Mouse (Mus musculus): ENCODE results near the gene Rufy3.

Rufy3 gene

DNA sequence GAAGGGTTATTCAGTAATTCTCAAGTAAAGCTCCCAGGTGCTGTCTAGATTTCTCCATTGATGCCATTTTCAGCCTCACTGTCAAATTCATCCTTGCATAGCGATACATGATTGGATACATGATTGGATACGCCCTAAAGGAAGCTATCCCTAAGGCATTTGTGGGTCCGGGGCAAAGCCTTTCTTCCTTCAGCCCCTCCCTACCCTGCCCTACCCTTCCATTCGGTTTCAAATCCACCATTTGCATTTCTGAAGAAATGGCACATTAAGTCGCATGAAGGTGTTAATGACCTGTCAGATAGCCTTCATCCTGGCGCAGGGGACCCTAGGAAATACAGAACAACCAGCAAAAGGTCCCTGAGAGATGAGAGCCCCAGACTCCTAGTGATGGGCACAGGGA, 120.5 kb downstream of the Rufy3 start:
- no peak for DNase-seq (ENCODE audit: low spot score in 2 of 2)

GRCm38 (mm10) chr5:88685745-88686299, 121.0 kb downstream of the Rufy3 start:
- no peak for DNase-seq (ENCODE audit: low spot score in 2 of 2)

DNA sequence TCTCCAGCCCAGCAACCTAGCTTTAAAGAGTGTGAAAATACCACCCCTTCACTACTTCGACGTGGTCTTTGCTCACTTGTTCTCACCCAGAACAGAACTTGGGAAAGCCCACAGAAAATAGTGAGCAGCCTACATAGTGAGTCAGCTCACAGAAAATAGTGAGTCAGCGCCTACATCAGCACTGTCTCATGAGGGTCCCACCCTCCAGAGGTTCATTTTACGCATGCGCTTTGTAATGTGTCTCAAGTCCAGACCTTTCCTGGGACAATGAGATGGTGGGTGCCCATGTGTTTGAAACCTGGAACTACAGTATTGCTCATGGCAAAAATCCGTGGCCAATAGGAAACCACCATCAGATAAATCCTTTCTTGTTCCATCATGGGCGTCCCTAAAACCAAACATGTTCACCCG, 123.2 kb downstream of the Rufy3 start:
- no peak for DNase-seq (ENCODE audit: low spot score in 2 of 2)

DNA sequence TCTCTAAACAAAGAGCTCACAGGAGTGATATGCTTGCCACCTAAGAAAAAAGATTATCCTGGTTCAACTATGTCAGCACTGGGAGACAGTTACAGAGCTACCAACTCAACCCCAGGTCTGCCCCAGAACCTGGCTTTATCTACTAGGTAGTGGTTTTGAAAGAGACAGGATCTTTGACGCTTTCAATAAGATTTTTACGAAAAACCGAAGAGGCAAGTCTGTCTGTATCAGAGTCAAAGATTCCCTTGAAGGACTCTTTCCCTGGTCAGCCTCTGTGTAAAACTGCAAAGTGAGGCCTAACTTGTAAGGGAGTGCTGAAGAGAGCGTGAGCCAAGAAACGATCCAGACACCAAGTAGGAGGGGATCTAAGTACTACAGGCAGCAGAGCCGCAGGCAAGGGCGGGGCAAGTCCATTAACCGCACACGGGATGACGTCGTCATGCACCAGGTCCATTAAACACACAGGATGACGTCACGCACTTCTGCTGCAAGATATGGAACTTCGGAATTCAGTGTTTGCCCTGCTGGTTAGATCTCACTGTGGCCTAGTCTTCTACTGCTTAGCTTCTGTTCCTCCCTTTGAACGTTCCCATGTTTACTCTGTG, 123.8 kb downstream of the Rufy3 start:
- DNase-seq (ENCODE audit: low spot score in 2 of 2), result no peak

DNA sequence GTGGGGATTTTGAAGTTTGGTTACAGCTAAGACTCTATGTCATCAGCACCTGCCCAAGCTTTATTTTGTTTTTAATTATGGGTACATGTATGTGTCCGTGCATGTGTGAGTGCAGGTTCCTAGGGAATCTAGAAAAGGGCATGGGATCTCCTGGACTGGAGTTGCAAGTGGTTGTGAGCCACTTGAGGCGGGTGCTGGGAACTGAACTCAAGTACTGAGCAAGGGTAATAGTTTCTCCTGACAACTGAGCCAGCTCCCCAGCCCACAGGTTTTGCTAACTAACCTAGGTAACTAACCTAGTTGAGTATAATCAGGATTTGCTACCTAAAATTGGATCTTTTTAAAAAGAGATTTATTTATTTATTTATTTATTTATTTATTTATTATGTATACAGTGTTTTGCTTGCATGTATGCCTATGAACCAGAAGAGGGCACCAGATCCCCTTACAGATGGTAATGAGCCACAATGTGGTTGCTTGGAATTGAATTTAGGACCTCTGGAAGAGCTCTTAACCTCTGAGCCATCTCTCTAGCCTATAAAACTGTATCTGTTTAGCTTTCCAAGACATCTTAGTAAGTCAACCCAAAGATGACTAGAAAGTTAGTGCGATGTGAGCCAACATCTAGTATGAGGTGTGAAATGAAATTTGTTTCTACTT, 124.6 kb downstream of the Rufy3 start:
- no peak for DNase-seq (ENCODE audit: low spot score in 2 of 2)

DNA sequence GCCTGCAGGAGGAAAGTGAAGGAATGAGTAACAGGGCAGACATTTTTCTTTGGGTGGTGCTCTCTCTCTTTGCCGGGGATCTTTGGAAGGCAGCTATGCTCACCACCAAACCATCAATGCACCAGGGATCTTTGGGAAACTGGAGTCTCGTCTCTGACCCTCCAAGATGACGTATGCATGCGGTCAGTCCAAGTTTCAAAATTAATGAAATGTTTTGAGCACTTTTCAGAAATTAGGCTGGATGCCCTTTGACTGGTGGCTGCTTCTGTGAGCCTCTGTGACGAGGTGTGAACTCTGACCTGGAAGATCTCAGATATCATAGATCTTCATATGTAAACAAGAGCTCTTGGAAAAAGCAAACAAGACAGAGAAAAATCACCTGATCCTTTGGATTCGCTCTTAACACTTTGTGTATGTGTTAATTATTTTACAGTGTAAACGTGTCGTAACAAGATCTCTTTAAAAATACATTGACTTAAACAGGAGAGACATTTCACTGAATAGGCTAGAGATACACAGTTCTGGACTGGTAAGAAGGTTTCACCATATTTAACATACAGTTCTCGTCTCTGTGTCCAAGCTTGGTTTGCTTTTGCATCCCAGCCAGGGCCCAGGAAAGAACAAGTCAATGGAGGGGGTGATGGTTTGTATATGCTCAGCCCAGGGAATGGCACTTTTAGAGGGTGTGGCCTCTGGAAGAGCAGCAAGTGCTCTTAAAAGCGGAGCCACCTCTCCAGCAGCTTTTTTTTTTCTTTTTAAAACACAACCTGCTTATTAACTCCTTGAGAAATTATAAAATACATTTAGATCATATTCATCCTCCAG, 126.1 kb downstream of the Rufy3 start:
- no peak for DNase-seq (ENCODE audit: low spot score in 2 of 2)

GRCm38 (mm10) chr5:88691506-88692095, 126.8 kb downstream of the Rufy3 start:
- no peak for DNase-seq (ENCODE audit: low spot score in 2 of 2)

- no peak for DNase-seq (ENCODE audit: low spot score in 2 of 2)
These were observed 127.7 kb downstream of the Rufy3 start for GRCm38 (mm10) chr5:88692586-88692985.

- DNase-seq (ENCODE audit: low spot score in 2 of 2), result no peak
These were observed 128.2 kb downstream of the Rufy3 start for GRCm38 (mm10) chr5:88693057-88693456.

DNA sequence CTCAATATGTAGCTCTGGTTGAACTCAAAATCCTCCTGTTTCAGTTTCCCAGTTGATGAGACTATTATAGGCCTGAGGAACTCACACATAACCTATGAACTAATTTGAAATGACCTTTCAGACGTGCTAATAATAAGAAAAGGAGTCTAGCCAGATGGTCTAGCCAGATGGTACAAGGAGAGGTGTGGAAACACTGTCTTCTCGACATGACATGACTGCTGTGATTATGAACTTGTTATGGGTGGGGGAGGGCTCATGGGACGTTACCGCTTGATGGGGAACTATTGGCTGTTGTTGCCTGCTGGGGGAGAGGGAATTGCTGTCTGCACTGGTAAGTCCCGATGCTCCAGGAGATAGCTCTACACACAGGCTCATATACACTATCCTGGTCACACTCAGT, 132.5 kb downstream of the Rufy3 start:
- no peak for DNase-seq (ENCODE audit: low spot score in 2 of 2)

GRCm38 (mm10) chr5:88699251-88699913, 134.5 kb downstream of the Rufy3 start:
- DNase-seq (ENCODE audit: low spot score in 2 of 2), result no peak

Measured in urinary bladder, postnatal 36 days (tissue).